Mouse (Mus musculus): ENCODE data around the gene Vps52.

The Vps52 gene

GRCm38 (mm10) chr17:33955555-33956214, at the start of gene Vps52, which contains the start of gene Rps18:
Vps52 (plus strand) TSS chr17:33955812.
Rps18 (minus strand) TSS chr17:33956001.
- DNase-seq (ENCODE audit: low spot score) = peak; percentile 97

- DNase-seq (ENCODE audit: low spot score) = peak; percentile 45
Observed at GRCm38 (mm10) chr17:33908331-33909076, 47.1 kb upstream of the Vps52 start.

GRCm38 (mm10) chr17:33909077-33909868, 46.3 kb upstream of the Vps52 start, which contains the start of gene Daxx:
Daxx (plus strand) TSS chr17:33909414.
- DNase-seq (ENCODE audit: low spot score) = peak; percentile 98

GRCm38 (mm10) chr17:33909869-33910250, 45.8 kb upstream of the Vps52 start:
- DNase-seq (ENCODE audit: low spot score) = peak; percentile 88

- DNase-seq (ENCODE audit: low spot score) = peak; percentile 49
Observed at GRCm38 (mm10) chr17:33910346-33911051, 45.1 kb upstream of the Vps52 start.

- DNase-seq (ENCODE audit: low spot score) = no peak
Observed at GRCm38 (mm10) chr17:33911052-33911812, 44.4 kb upstream of the Vps52 start.

- DNase-seq (ENCODE audit: low spot score) = no peak
Observed at GRCm38 (mm10) chr17:33911813-33912414, 43.7 kb upstream of the Vps52 start.

GRCm38 (mm10) chr17:33913264-33913663, 42.3 kb upstream of the Vps52 start:
- DNase-seq (ENCODE audit: low spot score) = no peak

- DNase-seq (ENCODE audit: low spot score) = no peak
Observed at GRCm38 (mm10) chr17:33913905-33914304, 41.7 kb upstream of the Vps52 start.

- DNase-seq (ENCODE audit: low spot score) = no peak
Observed at GRCm38 (mm10) chr17:33914969-33915391, 40.6 kb upstream of the Vps52 start.

GRCm38 (mm10) chr17:33915671-33916250, 39.9 kb upstream of the Vps52 start, which contains the start of the genes Tapbp and Zbtb22:
Tapbp (plus strand) TSS chr17:33915899.
Zbtb22 (plus strand) TSS chr17:33915904.
- peak; percentile 99 for DNase-seq (ENCODE audit: low spot score)

GRCm38 (mm10) chr17:33916294-33916693, 39.3 kb upstream of the Vps52 start:
- no peak for DNase-seq (ENCODE audit: low spot score)

GRCm38 (mm10) chr17:33916847-33917655, 38.6 kb upstream of the Vps52 start:
- DNase-seq (ENCODE audit: low spot score) = no peak

GRCm38 (mm10) chr17:33917656-33918292, 37.8 kb upstream of the Vps52 start:
- DNase-seq (ENCODE audit: low spot score) = no peak

- DNase-seq (ENCODE audit: low spot score) = no peak
Observed at GRCm38 (mm10) chr17:33918293-33919203, 37.1 kb upstream of the Vps52 start.

GRCm38 (mm10) chr17:33919351-33920281, 36.0 kb upstream of the Vps52 start:
- DNase-seq (ENCODE audit: low spot score) = peak; percentile 92

Measured in adipocyte (in vitro differentiated cells).